Mouse (Mus musculus) liver, adult (tissue): ENCODE results near the gene Rab11fip5.

ENCODE experiments used
- GATA4 ChIP-seq: IDR thresholded peaks from 2 replicates; pipeline ENCODE4 v1.6.1; 2014; ENCODE audit warnings: mild to moderate bottlenecking, low read length; ENCODE audit not compliant: insufficient replicate concordance

The Rab11fip5 gene

GRCm38 (mm10) chr6:85378629-85379028 lies 4.2 kb upstream of the Rab11fip5 start:
- TF ChIP-seq GATA4: no peak

GRCm38 (mm10) chr6:85377876-85378275 lies 3.4 kb upstream of the Rab11fip5 start:
- no peak for TF ChIP-seq GATA4

GRCm38 (mm10) chr6:85377066-85377734 lies 2.8 kb upstream of the Rab11fip5 start:
- no peak for TF ChIP-seq GATA4

GRCm38 (mm10) chr6:85374734-85375114 lies 290 bp upstream of the Rab11fip5 start:
- TF ChIP-seq GATA4: no peak

GRCm38 (mm10) chr6:85373066-85373860 lies 1.2 kb downstream of the Rab11fip5 start:
- TF ChIP-seq GATA4: no peak

- TF ChIP-seq GATA4: no peak
These were observed 1.9 kb downstream of the Rab11fip5 start for GRCm38 (mm10) chr6:85372496-85372895.

- TF ChIP-seq GATA4: no peak
These were observed 2.5 kb downstream of the Rab11fip5 start for GRCm38 (mm10) chr6:85371859-85372405.

GRCm38 (mm10) chr6:85370666-85371430 lies 3.6 kb downstream of the Rab11fip5 start:
- TF ChIP-seq GATA4: no peak

- TF ChIP-seq GATA4: no peak
These were observed 4.4 kb downstream of the Rab11fip5 start for GRCm38 (mm10) chr6:85370041-85370440.

GRCm38 (mm10) chr6:85369181-85369860 lies 5.1 kb downstream of the Rab11fip5 start:
- no peak for TF ChIP-seq GATA4

- no peak for TF ChIP-seq GATA4
These were observed 5.7 kb downstream of the Rab11fip5 start for GRCm38 (mm10) chr6:85368722-85369121.

GRCm38 (mm10) chr6:85368166-85368565 lies 6.3 kb downstream of the Rab11fip5 start:
- TF ChIP-seq GATA4: no peak

- TF ChIP-seq GATA4: no peak
These were observed 8.0 kb downstream of the Rab11fip5 start for GRCm38 (mm10) chr6:85366387-85366786.

GRCm38 (mm10) chr6:85364439-85364838 lies 10.0 kb downstream of the Rab11fip5 start:
- TF ChIP-seq GATA4: no peak

- TF ChIP-seq GATA4: no peak
These were observed 10.6 kb downstream of the Rab11fip5 start for GRCm38 (mm10) chr6:85363906-85364260.
